Mouse (Mus musculus) retina, postnatal 1 day (tissue): ENCODE measurements at regions not wholly inside any gene's neighbourhood (a gene's known extent, or its start where the extent isn't known, plus 50 kb on each side); places are given as distances from the start of the nearest gene placed in this dataset.

Experiments used
- DNase-seq: peaks from one replicate; pipeline ENCODE4 v3.0.0-alpha.2; 2012

DNA sequence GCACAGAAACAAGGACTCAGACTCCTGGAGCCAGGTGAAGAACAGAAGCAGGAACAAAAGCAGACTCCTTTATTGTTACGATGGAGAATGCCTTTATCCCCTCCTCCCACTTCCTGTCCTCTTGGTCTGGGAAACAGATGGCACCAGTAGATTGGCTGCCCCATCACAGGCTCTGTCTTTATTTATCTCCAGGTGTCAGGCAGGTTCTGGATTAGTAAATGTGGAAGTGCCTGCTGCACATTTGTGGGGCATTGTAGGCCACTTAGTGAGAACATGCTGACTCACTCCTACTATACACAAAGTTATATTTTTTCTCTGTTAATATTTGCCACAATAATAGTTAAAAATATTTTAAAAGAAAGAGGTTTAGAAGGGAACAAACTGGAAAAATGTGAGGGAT lies 426.0 kb downstream of the Tmem161b start:
- DNase-seq = no peak

DNA sequence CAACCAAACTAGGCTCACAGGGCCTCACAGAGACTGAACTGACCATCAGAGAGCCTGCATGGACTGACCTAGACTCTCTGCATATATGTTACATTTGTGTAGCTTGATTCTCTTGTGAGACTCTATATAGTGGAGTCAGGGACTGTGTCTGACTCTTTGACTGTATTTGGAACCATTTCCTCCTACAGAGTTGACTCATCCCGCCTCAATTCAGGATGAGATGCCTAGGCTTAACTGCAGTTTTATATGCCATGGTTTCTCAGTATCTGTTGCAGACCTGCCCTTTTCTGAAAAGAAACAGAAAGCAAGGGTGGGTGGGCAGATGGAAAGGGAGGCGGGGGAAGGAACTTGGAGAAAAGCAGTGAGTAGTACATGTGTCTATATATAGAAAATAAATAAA lies 441.9 kb downstream of the Tmem161b start:
- no peak for DNase-seq

DNA sequence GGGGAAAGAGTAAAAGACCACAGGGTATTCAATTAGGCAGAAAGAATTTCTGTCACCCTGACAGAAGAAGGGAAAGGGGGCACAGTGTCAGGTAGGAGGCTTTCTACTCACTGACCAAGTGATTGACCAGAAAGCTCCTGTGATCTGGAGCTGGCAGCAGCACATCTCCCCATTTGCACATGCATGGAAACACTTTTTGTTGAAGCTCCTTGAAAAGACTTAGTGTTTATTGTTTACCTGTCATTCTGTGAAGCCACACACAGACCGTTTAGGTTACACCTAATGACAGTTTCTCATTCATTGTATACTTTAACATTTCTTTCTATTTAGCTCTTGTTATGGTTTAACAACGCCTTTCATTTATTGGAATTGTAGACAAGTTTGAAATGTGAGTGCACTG lies 458.9 kb downstream of the Tmem161b start:
- DNase-seq = no peak

DNA sequence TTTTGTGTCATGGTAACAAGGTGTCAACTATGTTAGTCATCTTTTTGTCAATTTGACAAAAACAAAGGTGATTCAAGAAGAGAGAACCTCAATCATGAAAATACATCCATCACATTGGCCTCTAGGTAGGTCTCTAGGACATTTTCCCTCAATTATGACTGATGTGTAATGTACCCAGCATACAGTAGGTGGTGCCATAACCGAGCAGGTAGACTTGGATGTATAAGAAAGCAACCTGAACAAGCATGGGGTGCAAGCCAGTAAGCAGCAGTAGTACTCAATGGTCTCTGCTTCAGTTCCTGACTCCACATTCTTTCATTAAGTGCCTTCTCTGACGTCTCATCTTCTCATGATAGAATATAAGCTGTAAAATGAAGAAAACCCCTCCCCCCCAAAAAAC lies 463.8 kb downstream of the Tmem161b start:
- DNase-seq = no peak

DNA sequence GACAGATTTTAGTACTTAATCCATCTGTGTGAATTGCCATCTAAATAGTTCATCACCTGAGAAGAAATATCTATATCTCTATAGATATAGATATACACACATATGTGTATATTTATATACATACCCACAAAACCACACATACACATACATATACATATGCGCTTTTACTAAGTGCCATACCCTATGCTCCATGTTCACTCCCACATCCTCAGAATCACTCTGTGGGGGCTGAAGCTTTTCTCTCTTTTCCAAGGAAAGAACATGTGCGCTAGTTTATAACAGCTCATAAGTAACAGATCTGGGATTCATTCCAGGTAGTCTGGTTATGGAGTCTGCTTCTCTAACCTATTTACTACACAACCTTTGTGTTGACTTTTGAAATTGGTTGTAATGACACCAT lies 471.4 kb downstream of the Tmem161b start:
- no peak for DNase-seq

DNA sequence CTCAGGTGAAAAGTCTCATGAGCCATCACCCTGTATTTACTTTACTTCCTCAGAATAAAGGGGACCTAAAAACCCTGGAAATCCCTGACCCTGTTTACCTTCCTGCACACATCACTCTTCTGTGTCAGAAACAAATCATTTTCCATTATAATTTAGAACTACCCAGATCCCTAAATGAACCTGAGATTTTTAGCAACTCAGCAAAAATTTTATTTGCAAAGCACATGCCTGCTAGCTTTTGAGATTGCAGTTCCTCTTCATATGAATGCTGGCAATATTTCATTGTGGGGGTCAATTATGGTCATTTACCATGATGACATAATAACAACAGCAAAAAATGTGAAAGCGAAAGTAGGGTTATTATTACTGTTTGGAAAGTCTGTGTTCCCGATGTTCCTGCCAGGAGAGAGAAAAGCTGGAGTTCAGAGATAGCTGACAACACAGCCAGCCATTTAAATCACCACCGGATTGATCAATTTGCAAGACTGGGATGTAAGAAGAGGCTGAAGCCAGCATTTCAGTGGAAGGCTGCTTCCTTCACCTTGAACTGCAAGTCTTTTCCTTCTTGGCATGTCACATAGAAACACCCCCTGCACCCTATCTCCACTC lies 476.5 kb downstream of the Tmem161b start:
- DNase-seq = no peak

DNA sequence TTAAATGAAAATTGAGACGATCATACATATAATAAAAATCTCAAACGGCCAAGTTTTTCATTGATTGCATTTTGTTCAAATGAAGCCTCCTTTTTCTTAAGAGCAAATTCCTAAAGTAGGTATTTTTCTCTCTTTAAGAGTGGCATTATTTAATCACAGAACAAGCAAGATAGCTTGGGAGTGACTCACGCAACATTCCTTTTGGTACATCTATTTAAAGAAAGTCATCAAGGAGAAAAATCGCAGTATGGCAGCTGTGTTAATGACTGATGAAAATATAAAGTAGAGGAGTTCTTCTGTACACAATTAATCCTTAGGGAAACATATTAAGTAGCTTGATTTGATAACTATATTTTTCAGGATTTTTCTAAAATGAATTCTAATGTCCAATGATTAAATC lies 448.0 kb upstream of the Ccnh start:
- no peak for DNase-seq

DNA sequence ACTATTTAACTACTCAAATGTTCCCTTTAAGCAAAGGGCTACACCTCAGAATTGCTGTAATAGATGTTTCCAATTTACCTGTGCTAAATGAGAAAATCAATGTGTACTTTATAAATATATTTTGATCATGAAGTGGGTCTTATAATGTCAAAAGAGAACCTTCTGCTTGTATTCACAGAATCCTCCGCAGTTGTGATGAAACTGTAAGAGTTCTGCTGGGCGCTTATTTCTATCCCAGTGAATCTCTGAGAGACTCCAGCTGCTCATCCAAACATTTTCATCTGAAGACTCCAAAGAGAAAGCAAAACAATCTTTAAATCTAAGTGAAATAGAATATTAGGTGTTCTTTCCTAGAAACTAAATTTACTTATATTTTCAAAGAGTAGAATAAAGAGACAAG lies 440.9 kb upstream of the Ccnh start:
- DNase-seq = no peak

DNA sequence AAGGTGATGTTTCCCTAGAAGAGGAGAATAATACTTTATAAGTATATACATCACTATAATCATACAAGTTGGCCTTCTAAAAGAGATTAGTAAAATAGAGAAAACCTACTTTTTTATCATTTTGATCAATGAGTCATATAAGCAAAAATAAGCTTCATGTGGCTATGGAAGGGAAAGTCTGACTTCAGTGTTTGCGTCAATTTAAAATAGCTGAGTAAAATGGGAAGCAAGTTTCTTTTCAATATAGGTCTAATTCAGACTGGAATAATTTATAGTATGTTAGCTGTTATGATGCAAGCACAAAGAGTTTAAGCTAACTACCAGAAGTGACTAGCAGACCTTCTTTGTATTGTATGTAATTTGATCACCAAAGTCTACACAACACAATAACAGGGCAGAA lies 440.0 kb upstream of the Ccnh start:
- DNase-seq = no peak

DNA sequence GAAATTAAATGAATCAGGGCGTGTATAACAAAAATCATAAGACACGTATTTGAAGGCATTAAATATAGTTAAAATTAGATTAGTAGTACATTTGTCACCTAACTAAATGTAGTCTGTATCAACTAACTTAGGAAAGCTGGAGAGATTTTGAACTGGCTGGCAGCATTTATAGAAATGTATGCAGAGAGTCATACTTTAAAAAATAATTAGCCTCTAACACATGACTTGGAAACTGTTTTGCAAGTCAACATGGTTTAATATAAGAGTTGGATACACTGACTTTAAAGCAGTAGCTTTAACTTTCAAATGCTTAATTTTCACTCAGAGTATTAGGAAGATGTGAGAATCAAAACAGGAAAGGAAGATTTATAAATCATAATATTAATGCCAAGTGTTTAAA lies 439.1 kb upstream of the Ccnh start:
- DNase-seq = no peak

DNA sequence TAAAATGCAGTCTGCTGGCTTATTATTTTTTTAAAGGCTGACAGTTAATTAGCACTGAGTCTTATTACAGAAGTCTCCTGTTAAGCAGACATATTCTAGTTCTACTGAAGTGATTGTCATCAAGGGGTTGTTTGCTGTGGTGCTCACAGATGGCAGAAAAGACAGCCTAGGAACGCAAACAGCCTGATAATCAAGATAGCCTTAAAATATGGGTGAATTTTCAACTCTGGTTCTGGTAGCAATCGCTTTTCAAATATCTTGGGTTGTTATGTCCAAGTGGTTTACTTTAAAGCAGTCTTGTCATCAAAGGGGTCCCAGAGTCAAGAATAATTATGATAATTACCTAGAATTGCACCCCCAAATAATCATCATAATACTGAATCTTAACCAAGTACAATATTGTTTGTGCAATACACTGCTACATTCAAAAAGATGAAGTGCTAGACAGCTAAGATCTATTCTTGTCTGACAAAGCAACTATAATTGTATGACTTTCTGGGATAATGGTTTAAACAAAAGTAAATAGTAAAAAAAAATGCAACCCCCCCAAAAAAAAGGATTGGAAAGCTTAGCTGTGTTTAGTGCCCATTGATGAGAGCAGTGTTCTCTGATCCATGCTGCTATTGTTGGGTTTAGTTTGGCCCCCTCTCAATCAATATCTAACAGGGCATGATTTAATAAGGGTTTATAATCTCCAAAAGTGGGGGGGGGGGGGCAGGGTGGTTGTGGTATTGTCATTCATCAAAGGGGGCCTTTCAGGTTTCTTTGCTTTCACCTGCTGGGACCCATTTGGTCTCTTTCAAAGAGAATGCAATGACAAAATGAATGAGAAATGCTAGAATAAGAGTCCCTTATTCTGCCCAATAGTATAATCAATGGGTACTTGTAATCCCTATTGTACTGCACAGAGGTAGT lies 437.4 kb upstream of the Ccnh start:
- DNase-seq = no peak

DNA sequence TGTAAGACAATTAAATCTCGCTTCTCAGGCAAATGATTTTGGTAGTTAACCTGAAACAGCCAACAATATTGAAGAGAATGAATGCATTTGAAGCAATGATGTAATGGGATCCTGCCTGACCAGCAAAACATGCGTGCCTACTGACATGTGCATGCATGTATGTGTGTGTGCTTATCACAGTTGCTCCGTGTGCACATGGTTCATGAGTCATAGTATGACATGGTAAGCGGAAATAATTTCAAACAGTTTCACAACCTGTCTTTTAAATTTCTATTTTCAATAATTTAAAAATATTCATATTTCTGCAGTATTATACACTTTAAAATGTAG lies 436.8 kb upstream of the Ccnh start:
- DNase-seq = no peak

DNA sequence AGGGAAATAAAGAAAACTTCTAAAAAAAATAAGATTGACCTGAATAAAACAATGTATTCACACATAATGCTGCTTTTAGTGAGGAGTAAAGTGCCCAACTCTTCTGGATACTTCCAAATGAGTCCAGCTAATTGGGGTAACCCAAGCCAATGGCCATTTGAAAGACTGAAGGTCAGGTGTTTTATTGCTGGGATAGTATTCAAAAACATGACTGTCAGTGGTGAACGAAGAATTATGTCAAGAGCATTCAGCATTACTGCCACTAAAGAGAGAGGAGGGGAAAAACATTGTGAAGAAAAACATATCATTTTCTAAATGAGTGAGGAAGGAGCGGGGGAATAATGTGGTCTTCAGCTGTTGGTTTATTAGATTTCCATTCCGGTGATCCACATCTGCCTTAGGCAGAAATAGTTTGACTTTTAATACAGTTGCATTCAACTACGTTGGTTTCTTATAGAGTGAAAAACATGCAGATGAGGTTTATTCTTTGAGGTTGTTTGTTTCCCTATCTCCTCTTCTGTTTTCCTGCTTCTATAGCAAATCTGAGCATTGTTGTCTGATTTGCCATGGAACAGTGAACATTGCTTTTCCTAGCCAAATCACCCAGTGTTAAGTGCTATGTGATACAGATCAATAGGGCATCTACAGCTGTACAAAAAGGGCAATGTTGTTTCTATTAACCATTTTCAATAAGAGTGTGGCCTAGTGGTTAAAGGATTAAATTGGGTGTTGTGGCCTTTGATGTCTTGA lies 435.3 kb upstream of the Ccnh start:
- DNase-seq = peak; percentile 10

DNA sequence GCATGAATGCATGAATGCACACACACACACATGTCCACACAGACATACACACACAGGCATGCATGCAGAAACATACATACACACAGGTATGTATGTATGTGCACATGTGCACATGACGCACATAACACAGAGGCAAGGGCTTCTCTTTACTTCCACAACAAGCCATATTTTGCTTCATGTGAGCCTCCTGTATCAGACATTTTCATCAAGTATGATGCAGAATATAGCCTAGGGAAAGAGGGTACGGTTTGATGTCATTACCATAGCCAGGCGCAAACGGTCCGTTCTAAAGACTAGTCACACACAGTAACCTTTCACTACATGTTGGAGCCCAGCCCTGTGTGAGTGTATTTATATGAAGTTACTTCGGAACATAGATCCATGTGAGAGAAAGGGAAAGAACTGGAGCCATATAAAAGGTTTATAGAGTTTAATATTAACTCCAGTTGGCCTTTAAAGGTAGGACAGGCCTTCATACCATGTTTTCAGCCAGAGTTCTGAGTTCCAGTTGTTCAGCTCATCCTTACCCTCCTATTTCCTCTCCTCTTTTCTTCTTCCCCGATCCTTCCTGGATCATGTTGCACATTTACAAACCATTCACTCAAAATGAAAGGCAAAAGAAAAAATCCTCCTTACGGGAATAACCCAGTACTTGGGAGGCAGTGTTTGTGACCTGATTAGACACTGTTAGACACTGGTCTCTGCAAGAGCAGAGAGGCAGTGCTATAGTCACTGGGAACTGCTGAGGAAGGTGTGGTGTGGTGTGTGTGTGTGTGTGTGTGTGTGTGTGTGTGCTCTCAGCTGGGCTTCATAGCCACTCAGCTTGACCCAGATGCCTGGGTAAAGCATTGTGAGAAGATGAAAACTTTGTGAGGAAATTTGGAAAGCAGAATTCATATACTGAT lies 434.1 kb upstream of the Ccnh start:
- peak; percentile 30 for DNase-seq

DNA sequence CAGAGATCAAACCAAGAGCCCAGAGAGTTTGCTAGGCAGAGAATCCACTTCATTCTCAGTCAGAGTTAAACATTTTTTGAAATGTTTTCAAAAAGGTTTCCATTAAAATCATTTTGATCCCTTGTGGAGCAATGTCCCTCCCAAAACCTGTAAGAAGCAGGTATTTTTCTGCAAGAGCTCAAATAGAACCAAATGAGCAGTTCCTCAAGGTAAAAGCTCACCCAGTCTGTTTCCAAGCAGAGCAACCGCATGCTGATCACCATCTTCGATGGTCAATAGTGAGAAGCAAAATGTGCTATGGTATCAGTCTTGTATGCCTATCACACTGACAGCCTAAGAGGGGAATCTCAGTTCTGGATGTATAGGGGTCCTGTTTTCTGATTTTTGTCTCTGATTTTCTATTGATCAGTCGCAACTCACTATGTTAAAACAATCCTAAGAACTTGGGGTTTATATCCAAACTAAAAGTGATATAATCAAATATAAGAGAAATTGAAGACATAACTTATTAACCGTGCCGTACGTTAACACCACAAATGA lies 432.3 kb upstream of the Ccnh start:
- DNase-seq = no peak

DNA sequence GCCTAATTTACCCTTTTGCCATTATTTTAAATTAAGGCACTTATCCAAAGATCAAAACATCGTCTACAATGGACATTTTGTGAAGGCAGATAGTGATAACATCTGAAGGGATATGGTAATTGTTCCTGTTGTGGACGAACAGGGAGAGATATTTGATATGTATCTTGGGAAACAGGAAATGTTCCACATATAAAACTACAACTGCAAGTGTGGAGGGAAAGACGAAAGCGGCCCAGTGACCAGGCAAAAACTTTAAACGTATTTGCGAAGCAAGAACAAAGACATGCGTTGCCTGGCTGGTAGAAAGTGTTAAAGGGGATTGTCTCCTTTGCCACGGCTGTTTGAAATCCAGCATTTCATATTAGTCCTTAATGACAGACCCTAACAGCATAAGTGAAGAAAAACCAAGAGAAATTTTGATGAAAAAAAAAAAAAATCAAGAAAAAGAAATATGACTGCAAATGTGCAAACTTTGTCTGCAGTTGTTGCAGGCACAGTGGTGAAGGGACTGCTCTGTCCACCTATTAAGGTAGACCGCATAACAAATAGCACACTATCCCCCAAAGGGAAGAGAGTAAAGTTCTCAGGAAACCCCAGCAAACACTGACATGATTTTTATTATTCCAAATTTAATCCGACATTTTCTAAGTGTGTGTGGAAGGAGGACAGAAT lies 431.2 kb upstream of the Ccnh start:
- DNase-seq = peak; percentile 31

DNA sequence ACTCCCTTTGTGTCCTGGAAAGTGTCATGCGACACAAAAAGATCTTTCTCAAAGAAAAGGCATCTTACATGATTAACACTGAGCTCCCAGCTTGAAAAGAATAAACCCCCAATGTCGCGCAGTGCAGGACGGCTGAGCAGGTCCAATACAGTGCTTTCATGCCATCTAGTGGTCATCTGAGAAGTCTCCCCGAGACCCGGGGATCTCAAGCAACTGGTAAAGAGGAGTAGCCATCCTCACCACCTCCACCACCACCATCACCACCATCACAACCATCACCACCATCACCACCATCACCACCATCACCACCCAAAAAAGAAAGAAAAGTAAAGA lies 430.7 kb upstream of the Ccnh start:
- peak; percentile 91 for DNase-seq

DNA sequence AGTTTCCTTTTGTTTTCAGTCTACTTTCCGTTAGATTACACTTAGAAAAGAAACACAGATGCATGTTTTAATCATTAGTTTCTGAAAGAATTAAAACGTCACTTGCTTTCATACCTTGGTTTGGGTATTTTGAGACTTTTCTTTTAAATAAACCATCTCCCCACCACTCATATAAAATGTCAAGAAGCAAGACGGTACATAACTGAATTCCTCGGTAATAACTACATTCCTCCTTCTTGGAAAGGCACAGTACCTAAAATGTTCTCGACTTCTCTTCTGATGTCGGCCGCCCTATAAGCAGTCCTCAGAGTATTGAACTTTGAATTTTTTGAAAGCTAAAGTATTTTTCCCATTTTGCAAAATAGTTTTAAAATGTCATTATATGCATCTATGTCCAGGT lies 430.1 kb upstream of the Ccnh start:
- DNase-seq = no peak

DNA sequence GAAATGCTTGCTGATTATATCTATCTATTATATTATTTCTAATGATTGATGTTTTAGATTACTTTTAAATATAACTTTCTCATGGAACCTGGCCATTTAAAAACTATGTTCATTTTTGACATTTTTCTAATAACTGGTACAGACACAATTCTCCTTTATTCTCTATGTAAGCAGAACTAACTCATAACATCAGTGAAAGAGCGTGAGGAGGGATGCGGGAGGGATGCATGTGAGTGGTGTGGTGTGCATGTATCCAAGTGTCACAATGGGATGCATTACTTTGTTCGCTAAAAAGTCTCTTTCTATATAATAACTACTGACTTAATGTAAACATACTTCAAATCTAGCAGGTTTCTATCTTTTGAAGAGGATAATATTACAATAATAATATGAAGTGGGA lies 428.7 kb upstream of the Ccnh start:
- DNase-seq = no peak

DNA sequence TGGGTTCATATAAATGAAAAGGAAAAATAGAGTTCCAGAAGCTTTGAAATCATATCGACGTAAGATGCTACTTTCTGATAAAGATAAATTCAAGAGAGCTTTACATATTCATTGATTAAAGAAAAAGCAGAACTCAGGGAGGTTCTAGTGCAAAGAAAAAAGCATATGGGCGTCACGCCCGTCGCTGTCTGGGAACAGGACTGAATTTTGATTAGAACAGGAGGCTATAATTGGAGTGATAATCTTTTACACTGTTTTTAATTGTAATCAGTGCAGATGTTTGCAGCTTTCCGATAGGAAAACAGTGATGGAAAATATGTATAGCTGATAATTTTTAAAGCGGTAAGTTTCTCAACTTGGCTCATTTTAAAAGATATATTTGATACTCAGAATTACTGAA lies 428.2 kb upstream of the Ccnh start:
- no peak for DNase-seq

DNA sequence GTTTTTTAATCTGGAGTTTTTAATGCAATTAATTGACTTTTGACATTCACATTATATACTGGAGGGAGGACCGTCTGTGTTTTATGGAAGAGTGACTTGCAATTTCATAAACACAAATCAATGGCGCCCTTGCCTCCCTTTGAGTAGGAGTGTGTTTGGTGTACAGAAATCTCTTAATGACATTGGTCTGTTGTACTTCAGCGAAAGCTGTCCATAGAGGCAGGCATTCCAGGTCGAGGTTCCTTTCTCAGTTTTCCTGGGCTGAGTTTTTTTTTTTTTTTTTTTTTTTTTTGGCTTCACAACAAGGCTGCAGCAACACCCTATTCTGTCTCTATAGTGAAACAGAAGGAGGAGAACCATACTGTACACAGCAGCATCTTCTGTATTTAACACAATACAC lies 427.4 kb upstream of the Ccnh start:
- no peak for DNase-seq

DNA sequence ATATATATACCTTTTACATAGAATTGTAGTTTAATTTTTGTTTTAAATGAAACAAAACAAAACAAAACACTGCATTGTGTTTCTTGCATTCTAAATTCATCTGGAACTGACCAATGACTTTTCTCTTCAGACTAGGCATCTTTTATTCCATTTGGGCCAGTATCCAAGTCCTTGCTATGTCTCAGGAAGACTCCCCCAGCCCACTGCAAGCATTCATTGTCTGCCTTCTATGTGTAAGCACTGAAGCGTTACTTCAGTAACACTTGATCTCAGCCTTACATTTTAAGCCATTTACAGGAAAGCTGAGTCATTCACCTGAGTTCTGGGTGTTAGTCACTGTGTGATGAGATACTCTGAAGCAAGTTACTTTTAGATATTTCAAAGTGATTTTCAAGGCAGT lies 425.3 kb upstream of the Ccnh start:
- DNase-seq = no peak
